Mouse (Mus musculus) layer of hippocampus, adult 18-20 months (tissue): Measurements from ENCODE around the gene Cln6. TPM values are rescaled to one million over a fixed set of nuclear protein-coding genes. Genes with fewer than 3 reads are reported as not detected.

Experiments used
- DNase-seq, 2 experiments: peaks; one replicate each; pipeline ENCODE4 v3.0.0; 2022; ENCODE audit warnings: low spot score in 2 of 2
- total RNA-seq, 2 experiments: library from RNA; stranded (reverse); gene quantifications; 2 replicates each; pipeline ENCODE4 v1.2.3; 2021

Gene Cln6
- total RNA-seq, 2 experiments from 2014 or later, result 10.2 to 13.5 TPM

DNA sequence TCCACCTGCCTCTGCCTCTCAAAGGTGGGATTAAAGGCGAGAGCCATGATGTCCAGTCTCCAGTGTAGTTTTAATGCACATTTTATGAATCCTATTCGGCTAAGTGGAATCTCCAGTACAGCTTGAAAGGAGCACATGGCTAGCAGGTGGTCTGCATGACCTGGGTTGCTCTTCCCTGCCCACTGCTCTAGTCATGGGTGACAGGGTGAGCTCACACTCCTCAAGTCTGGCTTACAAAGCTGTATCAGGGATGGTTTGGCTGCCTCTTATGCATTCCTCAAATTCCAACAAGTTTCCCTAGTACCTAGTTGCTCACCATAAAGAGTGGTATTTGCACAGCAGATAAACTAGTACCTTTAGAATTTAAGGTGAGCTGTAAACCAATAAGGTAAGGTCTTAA lies 39.2 kb downstream of the Cln6 start:
- DNase-seq, result no peak

DNA sequence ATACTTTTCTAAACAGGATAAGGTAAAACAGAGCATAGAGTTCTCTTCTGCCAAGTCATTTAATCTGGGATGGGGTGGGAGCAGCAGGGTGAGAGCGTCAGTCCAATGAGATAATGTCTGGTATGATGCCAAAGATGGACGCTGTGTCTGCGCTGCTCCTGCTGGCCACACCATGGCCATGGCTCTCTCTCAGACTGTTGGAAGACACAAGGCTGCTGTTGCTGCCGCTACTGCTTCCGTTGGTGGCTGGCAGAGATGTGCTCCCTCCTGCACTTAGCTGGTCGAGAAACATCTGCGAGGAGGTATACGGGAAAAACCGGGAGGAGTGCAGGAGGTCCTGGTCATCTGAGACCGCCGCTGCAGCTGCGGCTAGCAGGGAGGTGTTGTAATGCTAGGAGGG lies 43.3 kb downstream of the Cln6 start:
- DNase-seq, result peak in 1 of 2 experiments; percentile 31

DNA sequence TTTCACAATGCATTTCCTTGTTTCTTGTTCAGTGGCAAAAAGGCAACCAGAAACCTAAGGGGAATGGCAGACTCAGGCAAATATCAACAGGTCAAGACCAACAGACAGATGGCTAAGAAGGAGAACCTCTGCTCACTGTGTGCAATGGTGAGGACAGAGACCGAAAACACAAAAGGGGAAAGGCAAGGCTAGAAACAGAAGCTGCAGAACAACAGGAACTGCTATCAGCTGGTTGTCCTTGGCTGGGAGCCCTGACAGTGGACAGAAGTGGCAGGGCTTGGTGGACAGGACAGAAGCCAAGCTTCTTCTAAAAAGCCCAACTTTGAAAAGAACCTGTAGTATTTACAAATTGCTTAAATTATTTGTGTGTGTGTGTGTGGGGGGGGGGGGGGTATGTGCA lies 55.9 kb downstream of the Cln6 start:
- DNase-seq, result no peak

Other genes starting within 250 kb of the Cln6 start
- 1 to 10 TPM; 3.2 to 4.3 TPM for gene Itga11, start 161.0 kb upstream of the Cln6 start, total RNA-seq
- 100 to 1,000 TPM in 1 of 2 experiments, 10 to 100 TPM in 1; 95.5 to 100 TPM for gene Fem1b, start 26.9 kb upstream of the Cln6 start, total RNA-seq
- gene Calml4, start 19.3 kb downstream of the Cln6 start, total RNA-seq, result 1 to 10 TPM; 1.8 to 2.0 TPM
- gene Pias1, start 149.1 kb downstream of the Cln6 start, total RNA-seq, result 10 to 100 TPM; 68.0 to 70.8 TPM